Mouse (Mus musculus) testis, adult 2 months (tissue): Measurements from ENCODE around the gene Snd1.

Experiments used
- CTCF ChIP-seq: fragments of 200-500 bp; IDR thresholded peaks from 2 replicates; pipeline ENCODE4 v1.5.1; 2012; ENCODE audit warnings: low read depth, mild to moderate bottlenecking, inconsistent platforms, low read length, moderate library complexity; ENCODE audit not compliant: control insufficient read depth, insufficient read depth, insufficient replicate concordance
- POLR2A ChIP-seq: fragments of 200-500 bp; IDR thresholded peaks from 2 replicates; pipeline ENCODE4 v1.6.1; 2012; ENCODE audit warnings: low read depth, mild to moderate bottlenecking, inconsistent platforms, low read length, moderate library complexity; ENCODE audit not compliant: control insufficient read depth

DNA sequence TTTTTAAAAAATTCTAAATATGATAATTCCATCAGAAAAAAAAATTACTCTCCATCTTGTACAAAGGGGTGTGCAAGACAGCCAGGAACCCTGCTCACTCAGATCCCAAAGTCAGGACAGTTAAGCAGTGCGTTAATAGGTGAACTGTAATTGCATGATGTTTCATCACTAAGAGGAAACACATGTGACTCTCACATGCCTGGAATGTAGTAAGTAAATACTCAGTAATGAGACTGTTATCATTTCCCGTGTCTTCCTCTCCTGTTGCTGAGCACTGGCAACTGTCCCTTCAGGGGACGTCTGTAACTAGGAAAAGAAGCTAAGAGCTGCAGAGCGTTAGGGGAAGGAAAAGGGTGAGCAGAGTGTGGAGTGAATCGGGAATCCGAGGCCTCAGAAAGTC lies 229.7 kb downstream of the Snd1 start:
- no peak for TF ChIP-seq CTCF
- TF ChIP-seq POLR2A: no peak
